ENCODE assay signal across 8 mouse cellular contexts in genomic region chr7:16294837-16295236, GRCm38 (mm10). TPM values are rescaled to one million over a fixed set of nuclear protein-coding genes. Genes with fewer than 3 reads are reported as not detected.
DNase-seq lines count a peak whose midpoint lies in the region; ATAC-seq lines count a peak whose summit lies in the region.

No protein-coding gene starts in this region.

- H3K9me3 ChIP-seq in embryonic facial prominence, embryonic 11.5 days (replicated peaks; ENCODE audit: control insufficient read depth, low read length): no peaks in the 10 kb centered on the region
- no peaks in the 10 kb centered on the region for H3K9me3 ChIP-seq in limb, embryonic 12.5 days
- H3K9me3 ChIP-seq in midbrain, embryonic 14.5 days (ENCODE audit: control insufficient read depth, low read length): no peaks in the 10 kb centered on the region

- peak overlapping the region; percentile 63 for H3K9ac ChIP-seq in embryonic facial prominence, embryonic 11.5 days (replicated peaks; ENCODE audit: low read length)
- peak overlapping the region; percentile 53 for H3K9ac ChIP-seq in limb, embryonic 12.5 days (replicated peaks)
- no peak overlapping the region; the same call in 1 of the 2 replicates for H3K9ac ChIP-seq in midbrain, embryonic 14.5 days (replicated peaks; ENCODE audit: low read length)

- H3K36me3 ChIP-seq in embryonic facial prominence, embryonic 11.5 days (replicated peaks; ENCODE audit: control insufficient read depth, insufficient read depth, low read depth, low read length): no peaks in the 10 kb centered on the region
- H3K36me3 ChIP-seq in limb, embryonic 12.5 days: no peaks in the 10 kb centered on the region
- H3K36me3 ChIP-seq in midbrain, embryonic 14.5 days (ENCODE audit: control insufficient read depth, insufficient read depth, low read length): no peaks in the 10 kb centered on the region

- WGBS in embryonic facial prominence, embryonic 11.5 days: under 1% methylated on average over 23 of the region's 23 CpGs
- under 1% methylated on average over 23 of the region's 23 CpGs for WGBS in limb, embryonic 12.5 days
- under 1% methylated on average over 23 of the region's 23 CpGs for WGBS in midbrain, embryonic 14.5 days

- peak overlapping the region; percentile 43 for H3K4me3 ChIP-seq in embryonic facial prominence, embryonic 11.5 days (ENCODE audit: low read depth, low read length)
- peak overlapping the region; percentile 52 for H3K4me3 ChIP-seq in limb, embryonic 12.5 days (replicated peaks)
- H3K4me3 ChIP-seq in midbrain, embryonic 14.5 days (replicated peaks; ENCODE audit: low read depth, low read length): peak overlapping the region; percentile 40

- peak; percentile 99 for DNase-seq in 3134 (ENCODE audit: extremely low read depth, insufficient read length, low spot score)
- DNase-seq in adrenal gland, postnatal 14 days: peak; percentile 96
- DNase-seq in embryonic facial prominence, embryonic 11.5 days (ENCODE audit: low spot score): peak; percentile 95
- DNase-seq in heart, adult 11 months: peak; percentile 100
- peak; percentile 90 for DNase-seq in kidney, adult 11 months
- peak; percentile 95 for DNase-seq in midbrain, embryonic 14.5 days
- DNase-seq in spleen, adult 18-20 months: peak; percentile 87 to 95

- peak overlapping the region; percentile 85 for H3K4me2 ChIP-seq in embryonic facial prominence, embryonic 11.5 days (ENCODE audit: low read depth, low read length)
- peak overlapping the region; percentile 88 for H3K4me2 ChIP-seq in limb, embryonic 12.5 days
- peak overlapping the region; percentile 79 for H3K4me2 ChIP-seq in midbrain, embryonic 14.5 days (ENCODE audit: low read length)

- peak; percentile 71 for ATAC-seq in embryonic facial prominence, embryonic 11.5 days (replicated peaks; ENCODE audit: insufficient number of reproducible peaks, low FRiP score, low TSS enrichment, low read depth)
- no peak; the same call in 1 of the 2 replicates for ATAC-seq in limb, embryonic 12.5 days (ENCODE audit: insufficient number of reproducible peaks, insufficient read depth, low FRiP score, low TSS enrichment, low read depth)
- ATAC-seq in midbrain, embryonic 14.5 days (ENCODE audit: low FRiP score, low TSS enrichment): peak; percentile 73

- no peaks in the 10 kb centered on the region; the same call in 1 of the 2 replicates for H3K4me1 ChIP-seq in embryonic facial prominence, embryonic 11.5 days (ENCODE audit: control insufficient read depth, insufficient read depth, low read length)
- H3K4me1 ChIP-seq in limb, embryonic 12.5 days (replicated peaks): peaks cover 31% of the 10 kb centered on the region
- H3K4me1 ChIP-seq in midbrain, embryonic 14.5 days (ENCODE audit: control insufficient read depth, insufficient read depth, low read length): peaks cover 16% of the 10 kb centered on the region; the same call in 1 of the 2 replicates

- peak overlapping the region; percentile 82 for H3K27ac ChIP-seq in embryonic facial prominence, embryonic 11.5 days (replicated peaks; ENCODE audit: low read depth, low read length)
- peak overlapping the region; percentile 89 for H3K27ac ChIP-seq in limb, embryonic 12.5 days
- H3K27ac ChIP-seq in midbrain, embryonic 14.5 days (replicated peaks; ENCODE audit: low read depth, low read length): peak overlapping the region; percentile 73

- H3K27me3 ChIP-seq in embryonic facial prominence, embryonic 11.5 days (ENCODE audit: control insufficient read depth, insufficient read depth, low read length): no peaks in the 10 kb centered on the region
- no peaks in the 10 kb centered on the region for H3K27me3 ChIP-seq in limb, embryonic 12.5 days
- H3K27me3 ChIP-seq in midbrain, embryonic 14.5 days (ENCODE audit: control insufficient read depth, insufficient read depth, low read length): no peaks in the 10 kb centered on the region

RNA-seq across cellular contexts. Expression of gene Ccdc9, which starts 8.2 kb away (rescaled TPM):
- total RNA-seq in adrenal gland, postnatal 14 days (2021): 68.1 and 75.4 TPM in 2 replicates
- 16.2 and 16.7 TPM in 2 replicates for polyA plus RNA-seq in embryonic facial prominence, embryonic 11.5 days (2014; fragmentation: Nextera tagmentation; extraction: Ambion mirVana)
- 43.1 and 44.7 TPM in 2 replicates for polyA plus RNA-seq in limb, embryonic 12.5 days (2016; fragmentation: Nextera tagmentation; extraction: Ambion mirVana)
- 17.6 and 24.1 TPM in 2 replicates for polyA plus RNA-seq in midbrain, embryonic 14.5 days (2014; fragmentation: Nextera tagmentation; extraction: Ambion mirVana)

RNA-seq across cellular contexts. Expression of gene Bbc3, which starts 13.4 kb away (rescaled TPM):
- 5.8 and 11.6 TPM in 2 replicates for total RNA-seq in adrenal gland, postnatal 14 days (2021)
- polyA plus RNA-seq in embryonic facial prominence, embryonic 11.5 days (2014; fragmentation: Nextera tagmentation; extraction: Ambion mirVana): 4.6 and 5.9 TPM in 2 replicates
- 8.2 and 9.3 TPM in 2 replicates for polyA plus RNA-seq in limb, embryonic 12.5 days (2016; fragmentation: Nextera tagmentation; extraction: Ambion mirVana)
- polyA plus RNA-seq in midbrain, embryonic 14.5 days (2014; fragmentation: Nextera tagmentation; extraction: Ambion mirVana): 16.8 and 24.8 TPM in 2 replicates

RNA-seq across cellular contexts. Expression of gene Inafm1, which starts 21.4 kb away (rescaled TPM):
- total RNA-seq in adrenal gland, postnatal 14 days (2021): 16.6 and 21.1 TPM in 2 replicates
- polyA plus RNA-seq in embryonic facial prominence, embryonic 11.5 days (2014; fragmentation: Nextera tagmentation; extraction: Ambion mirVana): 9.3 TPM in 2 replicates
- 13.9 and 17.6 TPM in 2 replicates for polyA plus RNA-seq in limb, embryonic 12.5 days (2016; fragmentation: Nextera tagmentation; extraction: Ambion mirVana)
- 36.4 and 44.7 TPM in 2 replicates for polyA plus RNA-seq in midbrain, embryonic 14.5 days (2014; fragmentation: Nextera tagmentation; extraction: Ambion mirVana)

RNA-seq across cellular contexts. Expression of gene C5ar1, which starts 35.5 kb away (rescaled TPM):
- 3.3 and 5.5 TPM in 2 replicates for total RNA-seq in adrenal gland, postnatal 14 days (2021)
- polyA plus RNA-seq in embryonic facial prominence, embryonic 11.5 days (2014; fragmentation: Nextera tagmentation; extraction: Ambion mirVana): 0.71 and 1.00 TPM in 2 replicates
- polyA plus RNA-seq in limb, embryonic 12.5 days (2016; fragmentation: Nextera tagmentation; extraction: Ambion mirVana): 0.45 and 0.91 TPM in 2 replicates
- 0.11 and 1.6 TPM in 2 replicates for polyA plus RNA-seq in midbrain, embryonic 14.5 days (2014; fragmentation: Nextera tagmentation; extraction: Ambion mirVana)

RNA-seq across cellular contexts. Expression of gene C5ar2, which starts 50.9 kb away (rescaled TPM):
- total RNA-seq in adrenal gland, postnatal 14 days (2021): 0.37 and 0.75 TPM in 2 replicates
- 0.14 TPM in 1 of 2 replicates, not detected in the other for polyA plus RNA-seq in embryonic facial prominence, embryonic 11.5 days (2014; fragmentation: Nextera tagmentation; extraction: Ambion mirVana)
- polyA plus RNA-seq in limb, embryonic 12.5 days (2016; fragmentation: Nextera tagmentation; extraction: Ambion mirVana): 0.10 TPM in 1 of 2 replicates, not detected in the other
- polyA plus RNA-seq in midbrain, embryonic 14.5 days (2014; fragmentation: Nextera tagmentation; extraction: Ambion mirVana): not detected in 2 replicates
